Mouse (Mus musculus): ENCODE data around the gene Arr3. TPM values are rescaled to one million over a fixed set of nuclear protein-coding genes. Genes with fewer than 3 reads are reported as not detected.

The Arr3 gene
- not detected in 2 replicates for polyA plus RNA-seq (2014; fragmentation: Nextera tagmentation; extraction: Ambion mirVana)

- H3K4me2 ChIP-seq: no peak within 1 kb of the TSS
- no peaks in the 10 kb centered on the region for H3K4me1 ChIP-seq (ENCODE audit: control insufficient read depth, insufficient read depth, low read length)
- ATAC-seq (ENCODE audit: low FRiP score) (no peak), DNase-seq (ENCODE audit: low spot score, missing footprints) (no peak)
- H3K36me3 ChIP-seq (ENCODE audit: control insufficient read depth, insufficient read depth, low read length): no peaks in the 10 kb centered on the region
- H3K4me3 ChIP-seq (ENCODE audit: low read depth, low read length): no peak within 1 kb of the TSS
- no peak within 1 kb of the TSS for H3K9ac ChIP-seq (ENCODE audit: low read length)
- H3K27me3 ChIP-seq (ENCODE audit: control insufficient read depth, insufficient read depth, low read length): peaks cover 2% of the 10 kb centered on the region; the same call in 1 of the 2 replicates
- no peak within 1 kb of the TSS for H3K27ac ChIP-seq (ENCODE audit: low read depth, low read length)
- WGBS: 63% methylated on average over 1 of the region's 1 CpGs
- H3K9me3 ChIP-seq (ENCODE audit: control insufficient read depth, low read length): no peaks in the 10 kb centered on the region
Measured at GRCm38 (mm10) chrX:100605314-100605713, at the start of gene Arr3. TSS of gene Arr3 (plus strand) at chrX:100605497.

DNA sequence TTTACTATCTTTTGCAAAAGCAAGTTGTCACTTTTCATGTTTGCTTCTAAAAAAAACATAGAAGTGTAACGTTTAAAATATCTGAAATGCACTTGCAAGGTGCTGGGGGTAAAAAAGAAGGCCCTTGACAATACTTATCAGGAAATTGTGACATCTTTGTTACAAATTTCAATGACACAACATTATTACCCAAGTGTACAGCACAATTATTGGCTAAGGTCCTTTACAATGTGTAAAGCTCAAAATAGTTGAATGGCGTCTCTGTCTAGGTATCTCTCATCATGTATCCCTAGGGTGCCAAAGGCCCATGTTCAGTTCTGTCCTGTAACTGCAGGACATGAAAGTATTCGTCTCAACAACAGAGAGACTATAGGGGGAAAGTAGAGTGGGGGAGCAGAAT is 49.3 kb upstream of the Arr3 start:
- H3K9me3 ChIP-seq (ENCODE audit: control insufficient read depth, low read length): no peaks in the 10 kb centered on the region
- no peak overlapping the region for H3K27ac ChIP-seq (ENCODE audit: low read depth, low read length)
- H3K4me1 ChIP-seq (ENCODE audit: control insufficient read depth, insufficient read depth, low read length): no peaks in the 10 kb centered on the region
- no peaks in the 10 kb centered on the region for H3K36me3 ChIP-seq (ENCODE audit: control insufficient read depth, insufficient read depth, low read length)
- no peak overlapping the region for H3K4me3 ChIP-seq (ENCODE audit: low read depth, low read length)
- 81% methylated on average over 3 of the region's 3 CpGs for WGBS
- no peak for ATAC-seq (ENCODE audit: low FRiP score)
- no peak overlapping the region for H3K4me2 ChIP-seq
- H3K27me3 ChIP-seq (ENCODE audit: control insufficient read depth, insufficient read depth, low read length): no peaks in the 10 kb centered on the region
- DNase-seq (ENCODE audit: low spot score, missing footprints): no peak
- H3K9ac ChIP-seq (ENCODE audit: low read length): no peak overlapping the region

- Histone ChIP-seq H3K9me3 (ENCODE audit: control insufficient read depth, low read length) (no peaks in the 10 kb centered on the region), H3K27ac (ENCODE audit: low read depth, low read length) (no peak overlapping the region), H3K9ac (ENCODE audit: low read length) (no peak overlapping the region), H3K4me3 (ENCODE audit: low read depth, low read length) (no peak overlapping the region), H3K4me1 (ENCODE audit: control insufficient read depth, insufficient read depth, low read length) (no peaks in the 10 kb centered on the region), H3K36me3 (ENCODE audit: control insufficient read depth, insufficient read depth, low read length) (no peaks in the 10 kb centered on the region), H3K27me3 (ENCODE audit: control insufficient read depth, insufficient read depth, low read length) (peaks cover 3% of the 10 kb centered on the region; the same call in 1 of the 2 replicates), H3K4me2 (no peak overlapping the region)
- no peak for ATAC-seq (ENCODE audit: low FRiP score)
- WGBS: 83% methylated on average over 3 of the region's 3 CpGs
- DNase-seq (ENCODE audit: low spot score, missing footprints): no peak
Measured at GRCm38 (mm10) chrX:100565696-100566095, 39.6 kb upstream of the Arr3 start.

GRCm38 (mm10) chrX:100571951-100572350 is 33.3 kb upstream of the Arr3 start, which contains the start of gene Awat1:
TSS of gene Awat1 (plus strand) at chrX:100572251.
- 81% methylated on average over 1 of the region's 1 CpGs for WGBS
- no peaks in the 10 kb centered on the region for H3K4me1 ChIP-seq (ENCODE audit: control insufficient read depth, insufficient read depth, low read length)
- H3K36me3 ChIP-seq (ENCODE audit: control insufficient read depth, insufficient read depth, low read length): no peaks in the 10 kb centered on the region
- no peaks in the 10 kb centered on the region for H3K9me3 ChIP-seq (ENCODE audit: control insufficient read depth, low read length)
- DNase-seq (ENCODE audit: low spot score, missing footprints) (no peak), ATAC-seq (ENCODE audit: low FRiP score) (no peak)
- H3K27ac ChIP-seq (ENCODE audit: low read depth, low read length): no peak within 1 kb of the TSS
- H3K4me3 ChIP-seq (ENCODE audit: low read depth, low read length): no peak within 1 kb of the TSS
- no peaks in the 10 kb centered on the region for H3K27me3 ChIP-seq (ENCODE audit: control insufficient read depth, insufficient read depth, low read length)
- H3K9ac ChIP-seq (ENCODE audit: low read length): no peak within 1 kb of the TSS
- H3K4me2 ChIP-seq: no peak within 1 kb of the TSS

DNA sequence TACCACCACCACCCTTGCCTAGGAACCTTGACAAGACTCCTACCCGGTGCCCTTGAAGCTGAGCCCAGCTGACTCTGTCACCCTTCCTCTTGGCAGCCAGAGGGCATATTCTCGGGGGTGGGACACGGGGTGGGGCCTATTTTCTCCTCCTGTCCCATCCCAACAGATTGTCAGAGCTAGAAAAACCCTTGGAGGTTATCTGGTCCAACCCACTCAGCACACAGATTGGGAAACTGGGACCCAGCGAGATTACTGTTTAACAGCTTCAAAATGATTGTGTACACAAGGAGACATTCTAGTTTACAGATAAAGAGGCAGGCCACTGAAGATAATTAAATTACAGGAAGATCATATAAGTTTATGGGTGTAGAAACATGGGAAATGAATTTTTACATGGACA is 10.5 kb upstream of the Arr3 start, which contains the start of gene P2ry4:
Gene P2ry4, minus strand, starts transcription at position 79 of the 400 bp plus-strand sequence.
- Histone ChIP-seq H3K27ac (ENCODE audit: low read depth, low read length) (no peak within 1 kb of the TSS), H3K4me3 (ENCODE audit: low read depth, low read length) (no peak within 1 kb of the TSS), H3K4me2 (no peak within 1 kb of the TSS), H3K27me3 (ENCODE audit: control insufficient read depth, insufficient read depth, low read length) (peaks cover 3% of the 10 kb centered on the region), H3K36me3 (ENCODE audit: control insufficient read depth, insufficient read depth, low read length) (no peaks in the 10 kb centered on the region), H3K9ac (ENCODE audit: low read length) (no peak within 1 kb of the TSS), H3K9me3 (ENCODE audit: control insufficient read depth, low read length) (no peaks in the 10 kb centered on the region), H3K4me1 (ENCODE audit: control insufficient read depth, insufficient read depth, low read length) (no peaks in the 10 kb centered on the region)
- DNase-seq (ENCODE audit: low spot score, missing footprints) (no peak), ATAC-seq (ENCODE audit: low FRiP score) (no peak)
- 75% methylated on average over 4 of the region's 4 CpGs for WGBS

DNA sequence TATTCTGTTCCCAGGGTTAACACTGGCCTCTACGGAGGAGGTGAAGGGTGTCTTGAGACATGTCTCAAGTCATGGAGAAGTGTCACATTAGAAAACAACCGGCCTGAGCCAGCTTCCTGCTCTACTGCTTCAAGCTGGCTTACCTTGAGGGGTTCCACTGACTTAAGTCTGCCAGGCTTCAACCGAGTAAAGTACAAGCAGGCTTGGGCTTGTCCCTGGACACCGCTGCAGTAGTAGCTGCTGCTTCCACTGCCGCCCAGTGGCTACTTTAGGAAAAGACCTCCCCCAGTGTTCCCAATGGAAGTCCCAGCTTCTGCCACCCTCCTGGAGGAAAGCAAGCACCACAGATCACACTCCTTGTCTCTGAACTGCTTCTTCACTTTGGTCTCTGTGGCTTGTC is 7.9 kb upstream of the Arr3 start:
- Histone ChIP-seq H3K9me3 (ENCODE audit: control insufficient read depth, low read length) (no peaks in the 10 kb centered on the region), H3K27me3 (ENCODE audit: control insufficient read depth, insufficient read depth, low read length) (peaks cover 3% of the 10 kb centered on the region), H3K4me2 (no peak overlapping the region), H3K4me1 (ENCODE audit: control insufficient read depth, insufficient read depth, low read length) (no peaks in the 10 kb centered on the region), H3K9ac (ENCODE audit: low read length) (no peak overlapping the region), H3K36me3 (ENCODE audit: control insufficient read depth, insufficient read depth, low read length) (no peaks in the 10 kb centered on the region), H3K4me3 (ENCODE audit: low read depth, low read length) (no peak overlapping the region), H3K27ac (ENCODE audit: low read depth, low read length) (no peak overlapping the region)
- DNase-seq (ENCODE audit: low spot score, missing footprints): peak; percentile 85
- 0 out of 2 replicates have a peak, but pooled peaks have one; percentile 48 for ATAC-seq (ENCODE audit: low FRiP score)
- 29% methylated on average over 5 of the region's 5 CpGs for WGBS

DNA sequence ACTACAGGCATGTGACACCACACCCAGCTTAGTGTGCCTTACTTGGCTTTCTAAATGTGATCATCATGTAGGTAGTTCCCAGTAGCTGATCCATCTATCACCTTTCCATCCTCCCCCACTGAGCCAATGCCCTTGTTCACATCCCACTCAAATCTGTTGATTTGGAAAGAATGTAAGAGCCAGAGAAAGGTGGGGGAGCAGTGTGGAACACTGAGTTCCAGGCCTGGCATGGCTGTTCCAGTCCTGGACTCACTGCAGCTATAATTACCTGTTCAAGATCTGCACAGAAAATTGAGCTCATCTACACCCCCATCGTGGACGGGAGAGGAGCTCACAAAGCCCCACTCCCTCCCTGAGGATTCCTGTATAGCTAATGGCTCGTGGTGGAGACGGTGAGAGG is 5.5 kb upstream of the Arr3 start:
- 77% methylated on average over 4 of the region's 4 CpGs for WGBS
- Histone ChIP-seq H3K4me2 (no peak overlapping the region), H3K4me3 (ENCODE audit: low read depth, low read length) (no peak overlapping the region), H3K36me3 (ENCODE audit: control insufficient read depth, insufficient read depth, low read length) (no peaks in the 10 kb centered on the region), H3K9ac (ENCODE audit: low read length) (no peak overlapping the region), H3K4me1 (ENCODE audit: control insufficient read depth, insufficient read depth, low read length) (no peaks in the 10 kb centered on the region), H3K27me3 (ENCODE audit: control insufficient read depth, insufficient read depth, low read length) (peaks cover 2% of the 10 kb centered on the region), H3K9me3 (ENCODE audit: control insufficient read depth, low read length) (no peaks in the 10 kb centered on the region), H3K27ac (ENCODE audit: low read depth, low read length) (no peak overlapping the region)
- ATAC-seq (ENCODE audit: low FRiP score): no peak
- no peak for DNase-seq (ENCODE audit: low spot score, missing footprints)

DNA sequence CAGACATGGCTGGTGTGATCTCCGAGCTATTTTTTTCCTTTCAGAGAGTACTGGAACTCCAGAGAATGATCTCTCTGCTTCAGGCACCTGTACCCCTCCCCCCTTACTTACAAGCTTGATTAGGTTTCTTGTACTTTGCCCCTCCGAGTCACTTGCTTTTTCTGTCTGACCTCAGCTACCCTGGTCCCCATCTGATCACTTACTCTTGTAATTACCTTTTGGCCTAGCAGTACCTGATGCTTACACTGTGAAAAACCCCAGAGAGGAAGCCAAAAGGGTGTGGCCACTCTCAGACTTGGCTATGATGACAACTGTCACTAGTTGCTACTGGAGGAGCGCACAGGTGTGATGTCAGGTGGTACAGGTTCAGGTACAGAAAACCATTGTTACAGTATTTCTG is 13.2 kb downstream of the Arr3 start:
- ATAC-seq (ENCODE audit: low FRiP score) (no peak), DNase-seq (ENCODE audit: low spot score, missing footprints) (no peak)
- no peak overlapping the region for H3K9ac ChIP-seq (ENCODE audit: low read length)
- H3K4me2 ChIP-seq: no peak overlapping the region
- H3K27me3 ChIP-seq (ENCODE audit: control insufficient read depth, insufficient read depth, low read length): peaks cover 2% of the 10 kb centered on the region; the same call in 1 of the 2 replicates
- no peaks in the 10 kb centered on the region for H3K9me3 ChIP-seq (ENCODE audit: control insufficient read depth, low read length)
- H3K4me3 ChIP-seq (ENCODE audit: low read depth, low read length): no peak overlapping the region
- H3K27ac ChIP-seq (ENCODE audit: low read depth, low read length): no peak overlapping the region
- peaks cover 2% of the 10 kb centered on the region; the same call in 1 of the 2 replicates for H3K36me3 ChIP-seq (ENCODE audit: control insufficient read depth, insufficient read depth, low read length)
- 74% methylated on average over 3 of the region's 3 CpGs for WGBS
- no peaks in the 10 kb centered on the region for H3K4me1 ChIP-seq (ENCODE audit: control insufficient read depth, insufficient read depth, low read length)

DNA sequence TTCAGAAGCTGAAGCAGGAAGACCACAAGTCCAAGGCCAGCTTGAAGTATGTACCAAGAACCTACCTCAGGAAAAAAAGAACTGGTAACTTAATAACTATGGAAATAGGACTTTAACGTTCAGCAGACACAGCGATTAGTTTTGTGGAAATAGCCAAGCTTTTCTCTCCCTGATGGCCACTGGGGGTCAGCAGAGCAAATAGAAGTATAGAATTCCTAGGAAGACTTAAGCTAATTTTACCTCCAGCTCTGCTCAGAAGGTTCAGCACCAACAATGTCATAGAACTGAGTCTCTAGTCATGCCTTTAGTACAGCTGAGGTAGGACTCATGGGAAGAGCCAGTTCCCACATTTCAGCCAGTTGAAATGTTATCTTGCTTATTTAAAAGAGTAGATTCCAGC is 16.1 kb downstream of the Arr3 start:
- 62% methylated on average over 2 of the region's 2 CpGs for WGBS
- peaks cover 5% of the 10 kb centered on the region for H3K27me3 ChIP-seq (ENCODE audit: control insufficient read depth, insufficient read depth, low read length)

More for the DNA sequence above, 16.1 kb downstream of the Arr3 start:
- DNase-seq (ENCODE audit: low spot score, missing footprints): no peak
- H3K9ac ChIP-seq (ENCODE audit: low read length): no peak overlapping the region
- no peak overlapping the region for H3K4me3 ChIP-seq (ENCODE audit: low read depth, low read length)
- peaks cover 2% of the 10 kb centered on the region; the same call in 1 of the 2 replicates for H3K36me3 ChIP-seq (ENCODE audit: control insufficient read depth, insufficient read depth, low read length)
- H3K4me2 ChIP-seq: no peak overlapping the region
- no peaks in the 10 kb centered on the region for H3K9me3 ChIP-seq (ENCODE audit: control insufficient read depth, low read length)
- no peaks in the 10 kb centered on the region for H3K4me1 ChIP-seq (ENCODE audit: control insufficient read depth, insufficient read depth, low read length)
- H3K27ac ChIP-seq (ENCODE audit: low read depth, low read length): no peak overlapping the region
- ATAC-seq (ENCODE audit: low FRiP score): no peak

Data from midbrain, embryonic 11.5 days (tissue).